Mouse (Mus musculus) cortical plate, adult 2 months (tissue): ENCODE measurements around the gene Pip4k2c.

Experiments
- CTCF ChIP-seq: fragments of 200-500 bp; IDR thresholded peaks from 2 replicates; pipeline ENCODE4 v1.5.1; 2011; ENCODE audit warnings: mild to moderate bottlenecking, control low read depth, low read length; ENCODE audit not compliant: insufficient read depth; ENCODE audit errors: extremely low read depth
- POLR2A ChIP-seq: fragments of 200-500 bp; IDR thresholded peaks from 2 replicates; pipeline ENCODE4 v1.6.1; 2011; ENCODE audit warnings: mild to moderate bottlenecking, low read length, control low read depth; ENCODE audit not compliant: insufficient read depth; ENCODE audit errors: extremely low read depth

DNA sequence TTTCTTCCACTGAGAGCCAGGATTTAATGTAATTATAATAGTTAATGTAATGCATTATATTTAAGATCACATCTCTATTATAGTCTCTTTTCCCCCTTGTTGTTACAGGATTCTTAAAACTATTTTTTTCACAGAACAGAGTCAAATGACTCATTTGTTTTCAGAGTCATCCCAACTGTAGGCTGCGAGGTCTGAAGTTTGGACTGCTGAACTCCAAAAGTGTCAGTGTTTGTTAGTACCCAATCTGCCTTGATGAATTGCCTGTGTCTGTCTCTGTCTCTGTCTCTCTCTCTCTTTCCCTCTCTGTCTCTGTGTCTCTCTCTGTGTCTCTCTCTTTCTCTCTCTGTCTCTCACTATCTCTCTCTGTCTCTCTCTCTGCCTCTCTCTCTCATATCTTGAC is 54.9 kb downstream of the Pip4k2c start:
- TF ChIP-seq POLR2A (no peak), CTCF (no peak)
